Mouse (Mus musculus) gastrocnemius, adult 8-10 months (tissue): ENCODE results near the gene Rnf217. TPM values are rescaled to one million over a fixed set of nuclear protein-coding genes. Genes with fewer than 3 reads are reported as not detected.

Experiments used
- DNase-seq, 2 experiments: peaks; one replicate each; pipeline ENCODE4 v3.0.0; 2022; ENCODE audit warnings: low spot score in 2 of 2
- total RNA-seq, 4 experiments: library from RNA; stranded (reverse); gene quantifications; 2 replicates each; pipeline ENCODE4 v1.2.4; 2022

Gene Rnf217
- 1 to 10 TPM; 7.3 to 9.2 (median 8.7) TPM for total RNA-seq

GRCm38 (mm10) chr10:31609066-31609961, at the start of gene Rnf217:
Gene Rnf217 (minus strand): TSS chr10:31609184.
- DNase-seq, result peak in 1 of 2 experiments; percentile 30

GRCm38 (mm10) chr10:31647270-31647669, 38.3 kb upstream of the Rnf217 start:
- DNase-seq, result no peak

GRCm38 (mm10) chr10:31646083-31646482, 37.1 kb upstream of the Rnf217 start:
- no peak for DNase-seq

- no peak for DNase-seq
Measured at GRCm38 (mm10) chr10:31635098-31635497, 26.1 kb upstream of the Rnf217 start.

GRCm38 (mm10) chr10:31632005-31632404, 23.0 kb upstream of the Rnf217 start:
- no peak for DNase-seq

- DNase-seq, result no peak
Measured at GRCm38 (mm10) chr10:31615355-31615754, 6.4 kb upstream of the Rnf217 start.

GRCm38 (mm10) chr10:31614111-31614510, 5.1 kb upstream of the Rnf217 start:
- DNase-seq, result no peak

- peak in 1 of 2 experiments; percentile 5 for DNase-seq
Measured at GRCm38 (mm10) chr10:31608441-31609065, 431 bp downstream of the Rnf217 start.

- no peak for DNase-seq
Measured at GRCm38 (mm10) chr10:31606981-31607867, 1.8 kb downstream of the Rnf217 start.

GRCm38 (mm10) chr10:31603855-31604254, 5.1 kb downstream of the Rnf217 start:
- DNase-seq, result no peak

GRCm38 (mm10) chr10:31600116-31600515, 8.9 kb downstream of the Rnf217 start:
- DNase-seq, result no peak

- no peak for DNase-seq
Measured at GRCm38 (mm10) chr10:31597886-31598285, 11.1 kb downstream of the Rnf217 start.

GRCm38 (mm10) chr10:31596804-31597203, 12.2 kb downstream of the Rnf217 start:
- DNase-seq, result peak; percentile 26 to 54

- no peak for DNase-seq
Measured at GRCm38 (mm10) chr10:31595326-31595725, 13.7 kb downstream of the Rnf217 start.

- no peak for DNase-seq
Measured at GRCm38 (mm10) chr10:31592741-31593524, 16.1 kb downstream of the Rnf217 start.

- no peak for DNase-seq
Measured at GRCm38 (mm10) chr10:31592095-31592740, 16.8 kb downstream of the Rnf217 start.

GRCm38 (mm10) chr10:31580722-31581121, 28.3 kb downstream of the Rnf217 start:
- no peak for DNase-seq

GRCm38 (mm10) chr10:31580073-31580472, 28.9 kb downstream of the Rnf217 start:
- DNase-seq, result no peak

- no peak for DNase-seq
Measured at GRCm38 (mm10) chr10:31573267-31573666, 35.7 kb downstream of the Rnf217 start.

GRCm38 (mm10) chr10:31557311-31557710, 51.7 kb downstream of the Rnf217 start:
- DNase-seq, result no peak
